Mouse (Mus musculus) lung, adult 18-20 months (tissue): Measurements from ENCODE around the gene Hsdl1.

ENCODE experiments used
- DNase-seq, 2 experiments: peaks; one replicate each; pipeline ENCODE4 v3.0.0; 2022; ENCODE audit warnings: mixed read lengths in 2 of 2

Hsdl1 gene

GRCm38 (mm10) chr8:119520102-119520501 is 54.9 kb downstream of the Hsdl1 start:
- no peak for DNase-seq

GRCm38 (mm10) chr8:119516674-119517073 is 58.3 kb downstream of the Hsdl1 start:
- no peak for DNase-seq

DNA sequence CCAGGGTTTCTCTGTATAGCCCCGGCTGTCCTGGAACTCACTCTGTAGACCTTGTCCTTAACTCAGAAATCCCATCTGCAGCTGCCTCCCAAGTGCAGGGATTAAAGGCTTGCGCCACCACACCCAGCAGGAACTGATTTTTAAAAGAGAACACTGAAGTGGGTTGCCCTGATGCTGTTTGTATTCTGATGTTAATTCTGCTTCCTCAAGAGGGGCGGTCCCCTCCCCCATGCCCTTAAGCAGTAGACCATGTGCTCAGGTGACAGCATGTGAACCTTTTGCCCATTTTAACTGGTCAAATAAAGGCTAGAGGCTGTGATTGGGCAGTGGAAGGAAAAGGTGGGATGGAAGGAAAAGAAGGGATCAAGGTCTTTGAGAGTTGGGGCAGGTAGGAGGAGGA is 59.2 kb downstream of the Hsdl1 start:
- peak; percentile 33 to 50 for DNase-seq

DNA sequence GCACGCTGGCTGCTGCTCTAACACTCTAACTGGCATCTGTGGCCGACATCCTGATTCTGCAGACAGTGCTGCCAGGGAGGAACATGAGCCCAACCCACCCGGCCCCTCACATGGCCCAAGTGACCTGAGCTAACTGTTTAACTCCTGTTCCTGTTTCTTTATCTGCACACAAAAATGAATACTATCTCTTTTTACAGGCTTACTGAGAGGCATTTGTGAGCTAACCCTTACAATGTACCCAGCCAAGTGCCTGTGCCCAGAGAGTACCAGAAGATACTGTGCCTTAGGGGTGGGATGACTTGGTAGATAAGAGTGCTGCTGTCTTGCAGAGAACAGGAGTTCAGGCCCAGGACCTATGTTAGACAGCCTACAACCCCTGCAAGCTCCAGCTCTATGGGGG is 60.0 kb downstream of the Hsdl1 start:
- no peak for DNase-seq

- DNase-seq: peak in 1 of 2 experiments; percentile 26
These were observed 61.6 kb downstream of the Hsdl1 start for GRCm38 (mm10) chr8:119513405-119513804.
